Mouse (Mus musculus) urinary bladder, postnatal 10 days (tissue): ENCODE measurements around the gene Snx29.
"Not testable (repeated sequence)": the region's sequence is repeated elsewhere in the genome, so short reads cannot be mapped to it uniquely, and the experiment has no call there.

Experiments
- DNase-seq: peaks from one replicate; pipeline ENCODE4 v3.0.0; 2022; ENCODE audit warnings: low spot score

The Snx29 gene

GRCm38 (mm10) chr16:11360576-11360975 lies 37.9 kb downstream of the Snx29 start:
- not testable (repeated sequence) for DNase-seq

GRCm38 (mm10) chr16:11365626-11366025 lies 42.9 kb downstream of the Snx29 start:
- DNase-seq = no peak

GRCm38 (mm10) chr16:11366851-11367250 lies 44.1 kb downstream of the Snx29 start:
- DNase-seq = no peak

- DNase-seq = no peak
These were observed 45.7 kb downstream of the Snx29 start for GRCm38 (mm10) chr16:11368412-11368811.

- DNase-seq = no peak
These were observed 46.5 kb downstream of the Snx29 start for GRCm38 (mm10) chr16:11369162-11369561.

- DNase-seq = no peak
These were observed 46.9 kb downstream of the Snx29 start for GRCm38 (mm10) chr16:11369642-11370041.

- no peak for DNase-seq
These were observed 47.4 kb downstream of the Snx29 start for GRCm38 (mm10) chr16:11370132-11370544.

GRCm38 (mm10) chr16:11379264-11379663 lies 56.6 kb downstream of the Snx29 start:
- DNase-seq = no peak

GRCm38 (mm10) chr16:11380038-11380437 lies 57.3 kb downstream of the Snx29 start:
- DNase-seq = no peak

GRCm38 (mm10) chr16:11380871-11381270 lies 58.2 kb downstream of the Snx29 start:
- no peak for DNase-seq

GRCm38 (mm10) chr16:11384361-11384760 lies 61.7 kb downstream of the Snx29 start:
- DNase-seq = no peak

- DNase-seq = no peak
These were observed 62.4 kb downstream of the Snx29 start for GRCm38 (mm10) chr16:11385150-11385549.

GRCm38 (mm10) chr16:11385798-11386197 lies 63.1 kb downstream of the Snx29 start:
- no peak for DNase-seq

GRCm38 (mm10) chr16:11386221-11386620 lies 63.5 kb downstream of the Snx29 start:
- no peak for DNase-seq

- DNase-seq = no peak
These were observed 65.4 kb downstream of the Snx29 start for GRCm38 (mm10) chr16:11388085-11388484.

GRCm38 (mm10) chr16:11389324-11389723 lies 66.6 kb downstream of the Snx29 start:
- DNase-seq = no peak

- no peak for DNase-seq
These were observed 73.9 kb downstream of the Snx29 start for GRCm38 (mm10) chr16:11396570-11396969.

- no peak for DNase-seq
These were observed 76.7 kb downstream of the Snx29 start for GRCm38 (mm10) chr16:11399386-11399785.

- no peak for DNase-seq
These were observed 77.3 kb downstream of the Snx29 start for GRCm38 (mm10) chr16:11399845-11400565.

GRCm38 (mm10) chr16:11400936-11401335 lies 78.2 kb downstream of the Snx29 start:
- DNase-seq = no peak

GRCm38 (mm10) chr16:11405193-11405592 lies 82.5 kb downstream of the Snx29 start:
- DNase-seq = no peak

GRCm38 (mm10) chr16:11406201-11406600 lies 83.5 kb downstream of the Snx29 start:
- DNase-seq = no peak

- DNase-seq = no peak
These were observed 83.9 kb downstream of the Snx29 start for GRCm38 (mm10) chr16:11406622-11407021.

GRCm38 (mm10) chr16:11407932-11408620 lies 85.4 kb downstream of the Snx29 start:
- no peak for DNase-seq
